In genomic region chr15:83592260-83593188, GRCm38 (mm10) we compare ENCODE assay signal across 9 mouse cellular contexts. TPM values are rescaled to one million over a fixed set of nuclear protein-coding genes. Genes with fewer than 3 reads are reported as not detected.
DNase-seq lines count a peak whose midpoint lies in the region; ATAC-seq and TF ChIP-seq lines count a peak whose summit lies in the region.
"Had no signal": no experiment of that assay in that cellular context is flagged by ENCODE, and none has a peak within 500 bp of the region (broad histone marks: within the 10 kb centered on the region; RNA-seq: fewer than 3 reads in every experiment).

No protein-coding gene starts in this region.

- no peaks in the 10 kb centered on the region for H3K36me3 ChIP-seq in lung, postnatal 0 days (ENCODE audit: insufficient read depth, low read length)
- H3K36me3 ChIP-seq in hindbrain, embryonic 11.5 days (ENCODE audit: control insufficient read depth, insufficient read depth, low read length): no peaks in the 10 kb centered on the region
- peaks cover 5% of the 10 kb centered on the region for H3K36me3 ChIP-seq in stomach, embryonic 16.5 days (ENCODE audit: control insufficient read depth, insufficient read depth, low read length)
- peaks cover 7% of the 10 kb centered on the region; the same call in 1 of the 2 replicates for H3K36me3 ChIP-seq in kidney, embryonic 14.5 days (ENCODE audit: control insufficient read depth, insufficient read depth, low read length)

- no peak overlapping the region for H3K4me3 ChIP-seq in lung, postnatal 0 days (ENCODE audit: low read depth, low read length)
- H3K4me3 ChIP-seq in hindbrain, embryonic 11.5 days (ENCODE audit: low read depth, low read length): no peak overlapping the region
- 0 out of 2 replicates have a peak overlapping the region, but pooled peaks have one; percentile 90 for H3K4me3 ChIP-seq in stomach, embryonic 16.5 days (replicated peaks; ENCODE audit: low read length)
- H3K4me3 ChIP-seq in kidney, embryonic 14.5 days (ENCODE audit: low read length): no peak overlapping the region

- H3K9me3 ChIP-seq in lung, postnatal 0 days (ENCODE audit: low read length): no peaks in the 10 kb centered on the region
- H3K9me3 ChIP-seq in hindbrain, embryonic 11.5 days (ENCODE audit: control insufficient read depth, low read length): no peaks in the 10 kb centered on the region
- H3K9me3 ChIP-seq in stomach, embryonic 16.5 days (replicated peaks; ENCODE audit: control insufficient read depth, low read length): no peaks in the 10 kb centered on the region
- H3K9me3 ChIP-seq in kidney, embryonic 14.5 days (ENCODE audit: control insufficient read depth, low read length): no peaks in the 10 kb centered on the region

- 53% methylated on average over 8 of the region's 8 CpGs for WGBS in lung, postnatal 0 days
- WGBS in hindbrain, embryonic 11.5 days: 83% methylated on average over 8 of the region's 8 CpGs
- WGBS in stomach, embryonic 16.5 days: 51% methylated on average over 8 of the region's 8 CpGs
- WGBS in kidney, embryonic 14.5 days: 74% methylated on average over 8 of the region's 8 CpGs

- no peak for TF ChIP-seq CTCF in lung, postnatal 0 days (IDR thresholded peaks at IDR 0.05)

- peak overlapping the region; percentile 40; the same call in 1 of the 2 replicates for H3K27ac ChIP-seq in lung, postnatal 0 days (ENCODE audit: low read length)
- no peak overlapping the region for H3K27ac ChIP-seq in hindbrain, embryonic 11.5 days (ENCODE audit: low read depth, low read length)
- H3K27ac ChIP-seq in stomach, embryonic 16.5 days (ENCODE audit: low read length): peak overlapping the region; percentile 87
- H3K27ac ChIP-seq in kidney, embryonic 14.5 days (ENCODE audit: low read depth, low read length): no peak overlapping the region

- H3K4me2 ChIP-seq in lung, postnatal 0 days (replicated peaks; ENCODE audit: low read depth, low read length): no peak overlapping the region
- no peak overlapping the region; the same call in 1 of the 2 replicates for H3K4me2 ChIP-seq in hindbrain, embryonic 11.5 days (replicated peaks; ENCODE audit: low read depth, low read length)
- H3K4me2 ChIP-seq in stomach, embryonic 16.5 days (ENCODE audit: low read depth, low read length): peak overlapping the region; percentile 97
- no peak overlapping the region for H3K4me2 ChIP-seq in kidney, embryonic 14.5 days (replicated peaks; ENCODE audit: low read depth, low read length)

- ATAC-seq in lung, postnatal 0 days: no peak
- no peak for ATAC-seq in hindbrain, embryonic 11.5 days (ENCODE audit: low FRiP score)
- ATAC-seq in megakaryocyte progenitor cell, adult 5-6 weeks (replicated peaks; ENCODE audit: poor library complexity): peak; percentile 40
- no peak for ATAC-seq in stomach, embryonic 16.5 days (ENCODE audit: insufficient read depth, low FRiP score)
- no peak for ATAC-seq in kidney, embryonic 14.5 days (ENCODE audit: low FRiP score, low TSS enrichment)

- H3K27me3 ChIP-seq in lung, postnatal 0 days (replicated peaks; ENCODE audit: insufficient read depth, low read length): no peaks in the 10 kb centered on the region
- no peaks in the 10 kb centered on the region for H3K27me3 ChIP-seq in hindbrain, embryonic 11.5 days (ENCODE audit: control insufficient read depth, insufficient read depth, low read length)
- no peaks in the 10 kb centered on the region for H3K27me3 ChIP-seq in stomach, embryonic 16.5 days (ENCODE audit: control insufficient read depth, insufficient read depth, low read length)
- H3K27me3 ChIP-seq in kidney, embryonic 14.5 days (ENCODE audit: control insufficient read depth, insufficient read depth, low read length): no peaks in the 10 kb centered on the region

- no peak for TF ChIP-seq EP300 in lung, postnatal 0 days (IDR thresholded peaks at IDR 0.05)

- peak; percentile 23 for DNase-seq in lung, postnatal 0 days (ENCODE audit: low spot score)
- no peak for DNase-seq in lung, adult 18-20 months
- no peak for DNase-seq in hindbrain, embryonic 11.5 days (ENCODE audit: low spot score)
- DNase-seq in right cerebral cortex, postnatal 10 days (ENCODE audit: low spot score in 2 of 2): no peak
- DNase-seq in kidney, adult 18-20 months: no peak
- DNase-seq: cerebellum, adult 2 months had no signal

- H3K4me1 ChIP-seq in lung, postnatal 0 days (ENCODE audit: insufficient read depth, low read depth, low read length): peaks cover 11% of the 10 kb centered on the region; the same call in 1 of the 2 replicates
- H3K4me1 ChIP-seq in hindbrain, embryonic 11.5 days (replicated peaks; ENCODE audit: control insufficient read depth, insufficient read depth, low read length): peaks cover 6% of the 10 kb centered on the region
- peaks cover 31% of the 10 kb centered on the region for H3K4me1 ChIP-seq in stomach, embryonic 16.5 days (ENCODE audit: control insufficient read depth, insufficient read depth, low read length)
- H3K4me1 ChIP-seq in kidney, embryonic 14.5 days (ENCODE audit: control insufficient read depth, insufficient read depth, low read length): peaks cover 13% of the 10 kb centered on the region

- no peak overlapping the region for H3K9ac ChIP-seq in lung, postnatal 0 days (replicated peaks; ENCODE audit: low read depth)
- peak overlapping the region; percentile 82; the same call in 1 of the 2 replicates for H3K9ac ChIP-seq in hindbrain, embryonic 11.5 days (ENCODE audit: low read depth, low read length)
- peak overlapping the region; percentile 89 for H3K9ac ChIP-seq in stomach, embryonic 16.5 days (ENCODE audit: low read length)
- H3K9ac ChIP-seq in kidney, embryonic 14.5 days (ENCODE audit: low read depth, low read length): no peak overlapping the region; the same call in 1 of the 2 replicates

RNA-seq across cellular contexts. Expression of gene Ttll12, which starts 2.4 kb away (rescaled TPM):
- polyA plus RNA-seq in lung, postnatal 0 days (2015; fragmentation: Nextera tagmentation; extraction: Ambion mirVana): 12.3 TPM in 2 replicates
- 43.4 and 43.6 TPM in 2 replicates for polyA plus RNA-seq in hindbrain, embryonic 11.5 days (2014; fragmentation: Nextera tagmentation; extraction: Ambion mirVana)
- total RNA-seq in megakaryocyte progenitor cell, adult 5-6 weeks (2015): 17.0 and 20.8 TPM in 2 replicates
- 10.9 and 11.6 TPM in 2 replicates for total RNA-seq in megakaryocyte progenitor cell, adult 5-6 weeks (2017)
- polyA plus RNA-seq in stomach, embryonic 16.5 days (2015; fragmentation: Nextera tagmentation; extraction: Ambion mirVana): 31.9 and 32.2 TPM in 2 replicates
- 34.6 and 42.3 TPM in 2 replicates for polyA plus RNA-seq in kidney, embryonic 14.5 days (2014; fragmentation: Nextera tagmentation; extraction: Ambion mirVana)

RNA-seq across cellular contexts. Expression of gene Mcat, which starts 28.9 kb away (rescaled TPM):
- polyA plus RNA-seq in lung, postnatal 0 days (2015; fragmentation: Nextera tagmentation; extraction: Ambion mirVana): 22.8 and 24.7 TPM in 2 replicates
- 38.9 and 39.0 TPM in 2 replicates for polyA plus RNA-seq in hindbrain, embryonic 11.5 days (2014; fragmentation: Nextera tagmentation; extraction: Ambion mirVana)
- 13.2 and 17.6 TPM in 2 replicates for total RNA-seq in megakaryocyte progenitor cell, adult 5-6 weeks (2015)
- total RNA-seq in megakaryocyte progenitor cell, adult 5-6 weeks (2017): 15.3 and 16.3 TPM in 2 replicates
- 24.3 and 24.4 TPM in 2 replicates for polyA plus RNA-seq in stomach, embryonic 16.5 days (2015; fragmentation: Nextera tagmentation; extraction: Ambion mirVana)
- 29.3 and 43.7 TPM in 2 replicates for polyA plus RNA-seq in kidney, embryonic 14.5 days (2014; fragmentation: Nextera tagmentation; extraction: Ambion mirVana)

RNA-seq across cellular contexts. Expression of gene Tspo, which starts 29.1 kb away (rescaled TPM):
- 343 and 439 TPM in 2 replicates for polyA plus RNA-seq in lung, postnatal 0 days (2015; fragmentation: Nextera tagmentation; extraction: Ambion mirVana)
- 27.4 and 32.0 TPM in 2 replicates for polyA plus RNA-seq in hindbrain, embryonic 11.5 days (2014; fragmentation: Nextera tagmentation; extraction: Ambion mirVana)
- total RNA-seq in megakaryocyte progenitor cell, adult 5-6 weeks (2015): 123 and 129 TPM in 2 replicates
- 70.4 and 103 TPM in 2 replicates for total RNA-seq in megakaryocyte progenitor cell, adult 5-6 weeks (2017)
- polyA plus RNA-seq in stomach, embryonic 16.5 days (2015; fragmentation: Nextera tagmentation; extraction: Ambion mirVana): 116 and 132 TPM in 2 replicates
- polyA plus RNA-seq in kidney, embryonic 14.5 days (2014; fragmentation: Nextera tagmentation; extraction: Ambion mirVana): 57.8 and 60.7 TPM in 2 replicates

Comparison
In these comparisons a context has a peak if more than half of its experiments do, and no peak if none do; other contexts are left out.
1. H3K27ac ChIP-seq: peak in lung, postnatal 0 days (single experiment) and stomach, embryonic 16.5 days (single experiment); none in hindbrain, embryonic 11.5 days (single experiment) and kidney, embryonic 14.5 days (single experiment).
2. H3K9ac ChIP-seq: peak in hindbrain, embryonic 11.5 days (single experiment) and stomach, embryonic 16.5 days (single experiment); none in lung, postnatal 0 days (single experiment) and kidney, embryonic 14.5 days (single experiment).